Mouse (Mus musculus): ENCODE data around the gene Ambp.
A peak's percentile ranks its signal among the peaks of the same experiment; 100 is the strongest.

The Ambp gene

GRCm38 (mm10) chr4:63154699-63155098 lies at the start of gene Ambp:
TSS of gene Ambp (minus strand) at chr4:63154799.
- DNase-seq (ENCODE audit: low read depth, low spot score), result no peak

GRCm38 (mm10) chr4:63203874-63204273 lies 49.3 kb upstream of the Ambp start:
- DNase-seq (ENCODE audit: low read depth, low spot score), result no peak

GRCm38 (mm10) chr4:63199366-63199765 lies 44.8 kb upstream of the Ambp start:
- DNase-seq (ENCODE audit: low read depth, low spot score), result no peak

GRCm38 (mm10) chr4:63194366-63194765 lies 39.8 kb upstream of the Ambp start:
- no peak for DNase-seq (ENCODE audit: low read depth, low spot score)

- no peak for DNase-seq (ENCODE audit: low read depth, low spot score)
Measured at GRCm38 (mm10) chr4:63191641-63192040, 37.0 kb upstream of the Ambp start.

GRCm38 (mm10) chr4:63186281-63186870 lies 31.8 kb upstream of the Ambp start:
- DNase-seq (ENCODE audit: low read depth, low spot score), result no peak

GRCm38 (mm10) chr4:63181556-63181955 lies 27.0 kb upstream of the Ambp start:
- DNase-seq (ENCODE audit: low read depth, low spot score), result no peak

GRCm38 (mm10) chr4:63171969-63172685 lies 17.5 kb upstream of the Ambp start, which contains the start of gene Kif12:
TSS of gene Kif12 (minus strand) at chr4:63172131.
- no peak for DNase-seq (ENCODE audit: low read depth, low spot score)

- no peak for DNase-seq (ENCODE audit: low read depth, low spot score)
Measured at GRCm38 (mm10) chr4:63171122-63171521, 16.5 kb upstream of the Ambp start.

GRCm38 (mm10) chr4:63170061-63170460 lies 15.5 kb upstream of the Ambp start:
- no peak for DNase-seq (ENCODE audit: low read depth, low spot score)

GRCm38 (mm10) chr4:63166323-63166722 lies 11.7 kb upstream of the Ambp start:
- no peak for DNase-seq (ENCODE audit: low read depth, low spot score)

GRCm38 (mm10) chr4:63165636-63166035 lies 11.0 kb upstream of the Ambp start:
- DNase-seq (ENCODE audit: low read depth, low spot score), result no peak

- DNase-seq (ENCODE audit: low read depth, low spot score), result peak; percentile 25
Measured at GRCm38 (mm10) chr4:63158961-63159592, 4.5 kb upstream of the Ambp start.

- no peak for DNase-seq (ENCODE audit: low read depth, low spot score)
Measured at GRCm38 (mm10) chr4:63158192-63158591, 3.6 kb upstream of the Ambp start.

- DNase-seq (ENCODE audit: low read depth, low spot score), result no peak
Measured at GRCm38 (mm10) chr4:63156726-63157634, 2.4 kb upstream of the Ambp start.

GRCm38 (mm10) chr4:63155596-63155995 lies 997 bp upstream of the Ambp start:
- no peak for DNase-seq (ENCODE audit: low read depth, low spot score)

- DNase-seq (ENCODE audit: low read depth, low spot score), result no peak
Measured at GRCm38 (mm10) chr4:63154028-63154427, 571 bp downstream of the Ambp start.

- DNase-seq (ENCODE audit: low read depth, low spot score), result no peak
Measured at GRCm38 (mm10) chr4:63151127-63151526, 3.5 kb downstream of the Ambp start.

GRCm38 (mm10) chr4:63147268-63147667 lies 7.3 kb downstream of the Ambp start:
- DNase-seq (ENCODE audit: low read depth, low spot score), result no peak

- DNase-seq (ENCODE audit: low read depth, low spot score), result no peak
Measured at GRCm38 (mm10) chr4:63129891-63130624, 24.5 kb downstream of the Ambp start.

- DNase-seq (ENCODE audit: low read depth, low spot score), result no peak
Measured at GRCm38 (mm10) chr4:63124861-63125466, 29.6 kb downstream of the Ambp start.
